Mouse (Mus musculus) liver, embryonic 11.5 days (tissue): ENCODE measurements around the gene Zdhhc5. TPM values are rescaled to one million over a fixed set of nuclear protein-coding genes. Genes with fewer than 3 reads are reported as not detected.

Source experiments
- ATAC-seq: fragments of 200-750 bp; cut with Nextera tagmentation; replicated peaks from 2 replicates; pipeline ENCODE4 v1.8.0; 2017; ENCODE audit warnings: moderate number of reproducible peaks, mild to moderate bottlenecking, moderate TSS enrichment, moderate library complexity; ENCODE audit not compliant: low FRiP score
- DNase-seq: peaks from one replicate; pipeline ENCODE4 v3.0.0-alpha.2; 2017; ENCODE audit warnings: low spot score
- H3K27ac ChIP-seq: fragments of 300-500 bp; sonication (generic); 2 replicates; pipeline ENCODE4 v1.5.1; 2014; ENCODE audit warnings: mild to moderate bottlenecking, low read depth, low read length, control low read depth
- H3K27me3 ChIP-seq: fragments of 300-500 bp; sonication (generic); replicated peaks from 2 replicates; pipeline ENCODE4 v1.6.1; 2014; ENCODE audit warnings: low read length, mixed read lengths; ENCODE audit not compliant: control insufficient read depth, insufficient read depth
- H3K36me3 ChIP-seq: fragments of 300-500 bp; sonication (generic); 2 replicates; pipeline ENCODE4 v1.6.1; 2014; ENCODE audit warnings: mild to moderate bottlenecking, low read length, moderate library complexity, mixed read lengths; ENCODE audit not compliant: control insufficient read depth, insufficient read depth
- H3K4me1 ChIP-seq: fragments of 300-500 bp; sonication (generic); replicated peaks from 2 replicates; pipeline ENCODE4 v1.6.1; 2014; ENCODE audit warnings: low read length, mixed read lengths; ENCODE audit not compliant: control insufficient read depth, insufficient read depth
- H3K4me2 ChIP-seq: fragments of 300-500 bp; sonication (generic); 2 replicates; pipeline ENCODE4 v1.6.1; 2014; ENCODE audit warnings: mild to moderate bottlenecking, control low read depth, moderate library complexity
- H3K4me3 ChIP-seq: fragments of 300-500 bp; sonication (generic); 2 replicates; pipeline ENCODE4 v1.5.1; 2014; ENCODE audit warnings: low read depth, low read length, control low read depth
- H3K9ac ChIP-seq: fragments of 300-500 bp; sonication (generic); 2 replicates; pipeline ENCODE4 v1.6.1; 2014; ENCODE audit warnings: low read depth, low read length, control low read depth
- H3K9me3 ChIP-seq: fragments of 300-500 bp; sonication (generic); 2 replicates; pipeline ENCODE4 v1.6.1; 2016; ENCODE audit warnings: low read length, inconsistent platforms, mixed read lengths; ENCODE audit not compliant: control insufficient read depth
- WGBS: fragments of 180-500 bp; shearing (Covaris S2); extraction: QIAGEN DNeasy Blood & Tissue Kit; methylation state at CpG from one replicate; pipeline ENCODE4 v1.1.7; 2014; 5-methylcytosine and 5-hydroxymethylcytosine counted together
- polyA plus RNA-seq: library from polyadenylated mRNA; unstranded; fragments of >200 nt; fragmentation: Nextera tagmentation; extraction: Ambion mirVana; gene quantifications from 2 replicates; pipeline ENCODE4 v1.2.1, GENCODE M21; 2014

Zdhhc5 gene
- polyA plus RNA-seq, 1 experiment from 2014 or later = 26.5 TPM

GRCm38 (mm10) chr2:84756245-84756644, 41.3 kb upstream of the Zdhhc5 start:
- ATAC-seq = no peak

GRCm38 (mm10) chr2:84750115-84750514, 35.1 kb upstream of the Zdhhc5 start:
- no peak overlapping the region for H3K9ac ChIP-seq
- H3K9me3 ChIP-seq = no peaks in the 10 kb centered on the region
- H3K36me3 ChIP-seq = no peaks in the 10 kb centered on the region
- ATAC-seq (no peak), DNase-seq (no peak)
- WGBS = 68% methylated on average over 6 of the region's 6 CpGs
- H3K27me3 ChIP-seq = no peaks in the 10 kb centered on the region
- H3K27ac ChIP-seq = no peak overlapping the region
- no peak overlapping the region for H3K4me2 ChIP-seq
- no peak overlapping the region for H3K4me3 ChIP-seq
- H3K4me1 ChIP-seq = peaks cover 5% of the 10 kb centered on the region

More at GRCm38 (mm10) chr2:84756245-84756644, 41.3 kb upstream of the Zdhhc5 start:
- Histone ChIP-seq H3K4me2 (no peak overlapping the region), H3K9me3 (no peaks in the 10 kb centered on the region), H3K27ac (no peak overlapping the region), H3K27me3 (no peaks in the 10 kb centered on the region; the same call in 1 of the 2 replicates), H3K4me1 (no peaks in the 10 kb centered on the region), H3K9ac (no peak overlapping the region), H3K4me3 (no peak overlapping the region), H3K36me3 (no peaks in the 10 kb centered on the region)
- DNase-seq = no peak
- WGBS = 68% methylated on average over 5 of the region's 5 CpGs

GRCm38 (mm10) chr2:84744126-84744525, 29.1 kb upstream of the Zdhhc5 start:
- Histone ChIP-seq H3K27ac (peak overlapping the region; percentile 95), H3K4me1 (peaks cover 47% of the 10 kb centered on the region), H3K9me3 (no peaks in the 10 kb centered on the region), H3K9ac (peak overlapping the region; percentile 98), H3K4me3 (peak overlapping the region; percentile 74), H3K36me3 (no peaks in the 10 kb centered on the region), H3K4me2 (peak overlapping the region; percentile 90), H3K27me3 (no peaks in the 10 kb centered on the region)
- peak; percentile 33 for ATAC-seq
- DNase-seq = peak; percentile 70
- 5% methylated on average over 10 of the region's 10 CpGs for WGBS

GRCm38 (mm10) chr2:84743561-84743960, 28.6 kb upstream of the Zdhhc5 start, which contains the start of gene Gm19426:
TSS of gene Gm19426 (minus strand) at chr2:84743655.
- peak; percentile 86 for ATAC-seq
- Histone ChIP-seq H3K9me3 (no peaks in the 10 kb centered on the region), H3K36me3 (no peaks in the 10 kb centered on the region), H3K4me2 (peak within 1 kb of the TSS; percentile 90), H3K4me1 (peaks cover 50% of the 10 kb centered on the region), H3K27me3 (no peaks in the 10 kb centered on the region), H3K9ac (peak within 1 kb of the TSS; percentile 98), H3K4me3 (peak within 1 kb of the TSS; percentile 74), H3K27ac (peak within 1 kb of the TSS; percentile 95)
- WGBS = under 1% methylated on average over 25 of the region's 25 CpGs
- peak; percentile 85 for DNase-seq

- 4% methylated on average over 25 of the region's 26 CpGs for WGBS
- peak overlapping the region; percentile 74 for H3K4me3 ChIP-seq
- peak; percentile 79 for DNase-seq
- peak; percentile 26 for ATAC-seq
- H3K4me2 ChIP-seq = peak overlapping the region; percentile 90
- no peaks in the 10 kb centered on the region for H3K9me3 ChIP-seq
- H3K4me1 ChIP-seq = peaks cover 59% of the 10 kb centered on the region
- H3K36me3 ChIP-seq = no peaks in the 10 kb centered on the region
- peaks cover 2% of the 10 kb centered on the region for H3K27me3 ChIP-seq
- H3K27ac ChIP-seq = peak overlapping the region; percentile 95
- H3K9ac ChIP-seq = peak overlapping the region; percentile 98
Measured at GRCm38 (mm10) chr2:84742451-84743283, 27.7 kb upstream of the Zdhhc5 start.

GRCm38 (mm10) chr2:84741841-84742450, 27.0 kb upstream of the Zdhhc5 start:
- Histone ChIP-seq H3K27me3 (peaks cover 8% of the 10 kb centered on the region), H3K4me3 (peak overlapping the region; percentile 74), H3K4me1 (peaks cover 63% of the 10 kb centered on the region), H3K4me2 (peak overlapping the region; percentile 90), H3K9ac (peak overlapping the region; percentile 98), H3K36me3 (no peaks in the 10 kb centered on the region), H3K27ac (peak overlapping the region; percentile 95), H3K9me3 (no peaks in the 10 kb centered on the region)
- ATAC-seq (no peak), DNase-seq (peak; percentile 41)
- 21% methylated on average over 5 of the region's 5 CpGs for WGBS

- Histone ChIP-seq H3K36me3 (no peaks in the 10 kb centered on the region), H3K4me3 (peak overlapping the region; percentile 22; the same call in 1 of the 2 replicates), H3K27ac (no peak overlapping the region; the same call in 1 of the 2 replicates), H3K4me2 (peak overlapping the region; percentile 90), H3K9ac (no peak overlapping the region), H3K4me1 (peaks cover 73% of the 10 kb centered on the region), H3K9me3 (no peaks in the 10 kb centered on the region), H3K27me3 (peaks cover 18% of the 10 kb centered on the region)
- 74% methylated on average over 15 of the region's 15 CpGs for WGBS
- DNase-seq = no peak
- no peak for ATAC-seq
Measured at GRCm38 (mm10) chr2:84740608-84741333, 25.8 kb upstream of the Zdhhc5 start.

GRCm38 (mm10) chr2:84738271-84738911, 23.4 kb upstream of the Zdhhc5 start:
- ATAC-seq (no peak), DNase-seq (peak; percentile 61)
- peak overlapping the region; percentile 68 for H3K4me2 ChIP-seq
- 4% methylated on average over 12 of the region's 12 CpGs for WGBS
- H3K4me1 ChIP-seq = peaks cover 87% of the 10 kb centered on the region
- peak overlapping the region; percentile 41; the same call in 1 of the 2 replicates for H3K9ac ChIP-seq
- H3K4me3 ChIP-seq = peak overlapping the region; percentile 11
- peaks cover 21% of the 10 kb centered on the region for H3K27me3 ChIP-seq
- H3K36me3 ChIP-seq = no peaks in the 10 kb centered on the region
- no peaks in the 10 kb centered on the region for H3K9me3 ChIP-seq
- H3K27ac ChIP-seq = peak overlapping the region; percentile 44; the same call in 1 of the 2 replicates
